Mouse (Mus musculus): ENCODE results near the gene Abcc1. TPM values are rescaled to one million over a fixed set of nuclear protein-coding genes. Genes with fewer than 3 reads are reported as not detected.

Abcc1 gene
- polyA plus RNA-seq, 1 experiment = 16.3 TPM

GRCm38 (mm10) chr16:14444059-14444855, 82.9 kb downstream of the Abcc1 start:
- peaks cover 10% of the 10 kb centered on the region for H3K4me1 ChIP-seq (ENCODE audit: control insufficient read depth, insufficient read depth, low read length)
- H3K27ac ChIP-seq (ENCODE audit: insufficient read depth, low read length) = 0 out of 2 replicates have a peak overlapping the region, but pooled peaks have one; percentile 22
- H3K27me3 ChIP-seq (ENCODE audit: control insufficient read depth, insufficient read depth, low read length) = no peaks in the 10 kb centered on the region
- peak in 1 of 2 experiments; percentile 51 for DNase-seq
- TF ChIP-seq POLR2A (IDR thresholded peaks at IDR 0.05; ENCODE audit: borderline replicate concordance, insufficient read depth, low read length) (no peak), CTCF (IDR thresholded peaks at IDR 0.05; ENCODE audit: borderline replicate concordance, insufficient read depth, low read depth, low read length) (no peak)
- no peak overlapping the region for H3K4me3 ChIP-seq (replicated peaks; ENCODE audit: insufficient read depth, low read depth, low read length)
- WGBS = 67% methylated on average over 6 of the region's 6 CpGs

- Histone ChIP-seq H3K27me3 (ENCODE audit: control insufficient read depth, insufficient read depth, low read length) (no peaks in the 10 kb centered on the region), H3K27ac (ENCODE audit: insufficient read depth, low read length) (no peak overlapping the region), H3K4me3 (replicated peaks; ENCODE audit: insufficient read depth, low read depth, low read length) (no peak overlapping the region), H3K4me1 (ENCODE audit: control insufficient read depth, insufficient read depth, low read length) (peaks cover 10% of the 10 kb centered on the region)
- DNase-seq = peak; percentile 29 to 36
- TF ChIP-seq POLR2A (IDR thresholded peaks at IDR 0.05; ENCODE audit: borderline replicate concordance, insufficient read depth, low read length) (no peak), CTCF (IDR thresholded peaks at IDR 0.05; ENCODE audit: borderline replicate concordance, insufficient read depth, low read depth, low read length) (peak; percentile 21; the same call in 1 of the 2 replicates)
- 33% methylated on average over 6 of the region's 6 CpGs for WGBS
Measured at GRCm38 (mm10) chr16:14445197-14445596, 83.8 kb downstream of the Abcc1 start.

- no peak for DNase-seq
- no peak for TF ChIP-seq POLR2A (IDR thresholded peaks at IDR 0.05; ENCODE audit: borderline replicate concordance, insufficient read depth, low read length)
- no peak for TF ChIP-seq CTCF (IDR thresholded peaks at IDR 0.05; ENCODE audit: borderline replicate concordance, insufficient read depth, low read depth, low read length)
- Histone ChIP-seq H3K4me3 (replicated peaks; ENCODE audit: insufficient read depth, low read depth, low read length) (no peak overlapping the region), H3K27me3 (ENCODE audit: control insufficient read depth, insufficient read depth, low read length) (no peaks in the 10 kb centered on the region), H3K4me1 (ENCODE audit: control insufficient read depth, insufficient read depth, low read length) (peaks cover 10% of the 10 kb centered on the region), H3K27ac (ENCODE audit: insufficient read depth, low read length) (no peak overlapping the region)
- WGBS = 89% methylated on average over 4 of the region's 4 CpGs
Measured at GRCm38 (mm10) chr16:14447366-14447765, 86.0 kb downstream of the Abcc1 start.

- Histone ChIP-seq H3K4me1 (ENCODE audit: control insufficient read depth, insufficient read depth, low read length) (peaks cover 10% of the 10 kb centered on the region), H3K4me3 (replicated peaks; ENCODE audit: insufficient read depth, low read depth, low read length) (no peak overlapping the region), H3K27me3 (ENCODE audit: control insufficient read depth, insufficient read depth, low read length) (no peaks in the 10 kb centered on the region), H3K27ac (ENCODE audit: insufficient read depth, low read length) (no peak overlapping the region)
- DNase-seq = no peak
- 96% methylated on average over 8 of the region's 8 CpGs for WGBS
- TF ChIP-seq CTCF (IDR thresholded peaks at IDR 0.05; ENCODE audit: borderline replicate concordance, insufficient read depth, low read depth, low read length) = no peak
- TF ChIP-seq POLR2A (IDR thresholded peaks at IDR 0.05; ENCODE audit: borderline replicate concordance, insufficient read depth, low read length) = no peak
Measured at GRCm38 (mm10) chr16:14448307-14448706, 86.9 kb downstream of the Abcc1 start.

- Histone ChIP-seq H3K4me3 (replicated peaks; ENCODE audit: insufficient read depth, low read depth, low read length) (no peak overlapping the region), H3K27ac (ENCODE audit: insufficient read depth, low read length) (no peak overlapping the region), H3K27me3 (ENCODE audit: control insufficient read depth, insufficient read depth, low read length) (no peaks in the 10 kb centered on the region), H3K4me1 (ENCODE audit: control insufficient read depth, insufficient read depth, low read length) (peaks cover 5% of the 10 kb centered on the region)
- DNase-seq = no peak
- TF ChIP-seq POLR2A (IDR thresholded peaks at IDR 0.05; ENCODE audit: borderline replicate concordance, insufficient read depth, low read length) (no peak), CTCF (IDR thresholded peaks at IDR 0.05; ENCODE audit: borderline replicate concordance, insufficient read depth, low read depth, low read length) (no peak)
- WGBS = 82% methylated on average over 4 of the region's 4 CpGs
Measured at GRCm38 (mm10) chr16:14449861-14450260, 88.5 kb downstream of the Abcc1 start.

GRCm38 (mm10) chr16:14451374-14452046, 90.2 kb downstream of the Abcc1 start:
- 78% methylated on average over 5 of the region's 5 CpGs for WGBS
- DNase-seq = no peak

GRCm38 (mm10) chr16:14462535-14462934, 101.2 kb downstream of the Abcc1 start:
- TF ChIP-seq POLR2A (IDR thresholded peaks at IDR 0.05; ENCODE audit: borderline replicate concordance, insufficient read depth, low read length) (no peak), CTCF (IDR thresholded peaks at IDR 0.05; ENCODE audit: borderline replicate concordance, insufficient read depth, low read depth, low read length) (no peak)
- Histone ChIP-seq H3K27me3 (ENCODE audit: control insufficient read depth, insufficient read depth, low read length) (no peaks in the 10 kb centered on the region), H3K27ac (ENCODE audit: insufficient read depth, low read length) (no peak overlapping the region), H3K4me3 (replicated peaks; ENCODE audit: insufficient read depth, low read depth, low read length) (no peak overlapping the region), H3K4me1 (ENCODE audit: control insufficient read depth, insufficient read depth, low read length) (no peaks in the 10 kb centered on the region)
- no peak for DNase-seq
- 95% methylated on average over 2 of the region's 2 CpGs for WGBS

More at GRCm38 (mm10) chr16:14451374-14452046, 90.2 kb downstream of the Abcc1 start:
- H3K4me1 ChIP-seq (ENCODE audit: control insufficient read depth, insufficient read depth, low read length) = no peaks in the 10 kb centered on the region
- no peaks in the 10 kb centered on the region for H3K27me3 ChIP-seq (ENCODE audit: control insufficient read depth, insufficient read depth, low read length)
- H3K27ac ChIP-seq (ENCODE audit: insufficient read depth, low read length) = no peak overlapping the region
- TF ChIP-seq CTCF (IDR thresholded peaks at IDR 0.05; ENCODE audit: borderline replicate concordance, insufficient read depth, low read depth, low read length) = no peak
- no peak for TF ChIP-seq POLR2A (IDR thresholded peaks at IDR 0.05; ENCODE audit: borderline replicate concordance, insufficient read depth, low read length)
- no peak overlapping the region for H3K4me3 ChIP-seq (replicated peaks; ENCODE audit: insufficient read depth, low read depth, low read length)

All from cerebellum, adult 2 months (tissue).